1 mouse cellular context compared by ENCODE assay signal in the genomic region with DNA sequence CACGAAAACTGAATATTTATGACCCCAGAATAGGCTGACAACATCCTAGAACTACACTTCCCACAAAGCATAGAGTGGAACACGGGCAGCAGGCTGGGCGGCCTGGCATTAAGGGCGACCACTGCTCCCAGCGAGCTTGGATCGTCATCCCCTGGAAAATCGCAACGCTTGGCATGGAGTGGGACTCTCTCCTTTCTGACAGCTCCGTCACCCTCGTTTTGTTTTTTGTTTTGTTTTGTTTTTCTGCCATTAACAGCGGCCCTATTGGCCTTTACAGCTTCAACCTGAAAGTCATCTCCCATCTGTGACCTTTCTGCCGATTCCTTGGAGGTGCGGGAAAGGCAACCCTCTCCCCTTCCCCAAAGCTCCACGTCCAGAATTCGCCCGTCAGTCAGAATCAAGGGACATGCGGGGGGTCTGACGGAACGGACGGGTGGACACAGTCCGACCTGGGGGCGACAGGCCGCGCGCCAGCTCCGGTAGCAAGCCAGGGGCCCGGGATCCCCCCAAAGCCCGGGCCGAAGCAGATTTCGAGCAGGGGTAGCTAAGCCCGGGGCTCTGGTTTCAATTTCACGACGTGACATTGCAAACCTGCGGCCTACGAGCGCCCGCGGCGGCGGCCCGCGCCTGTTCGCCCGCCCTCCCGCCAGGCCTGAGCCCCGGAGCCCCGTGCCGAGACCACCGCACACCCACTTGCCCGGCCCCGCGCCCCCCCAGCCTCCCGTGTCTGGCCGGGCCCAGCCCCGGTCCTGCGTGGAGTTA.
TF ChIP-seq lines count a peak whose summit lies in the region.

No protein-coding gene starts in this region.

TF ChIP-seq in C2C12, 6 proteins besides CTCF, POLR2A, EP300 and RAD21 (continued from another document):
- TF ChIP-seq MAX (IDR thresholded peaks at IDR 0.05) (no peak), CEBPB (IDR thresholded peaks at IDR 0.05; ENCODE audit: low read depth) (no peak), MYOG (IDR thresholded peaks at IDR 0.05; ENCODE audit: control insufficient read depth, extremely low read depth, insufficient read length) (no peak)
TF ChIP-seq in C2C12: peak in this region for 0.
